Mouse (Mus musculus) retina, postnatal 1 day (tissue): ENCODE measurements around the gene Zbtb7b.
A peak's percentile ranks its signal among the peaks of the same experiment; 100 is the strongest.
"Not testable (repeated sequence)": the region's sequence is repeated elsewhere in the genome, so short reads cannot be mapped to it uniquely, and the experiment has no call there.

Experiments used
- DNase-seq: peaks from one replicate; pipeline ENCODE4 v3.0.0-alpha.2; 2012

Gene Zbtb7b

DNA sequence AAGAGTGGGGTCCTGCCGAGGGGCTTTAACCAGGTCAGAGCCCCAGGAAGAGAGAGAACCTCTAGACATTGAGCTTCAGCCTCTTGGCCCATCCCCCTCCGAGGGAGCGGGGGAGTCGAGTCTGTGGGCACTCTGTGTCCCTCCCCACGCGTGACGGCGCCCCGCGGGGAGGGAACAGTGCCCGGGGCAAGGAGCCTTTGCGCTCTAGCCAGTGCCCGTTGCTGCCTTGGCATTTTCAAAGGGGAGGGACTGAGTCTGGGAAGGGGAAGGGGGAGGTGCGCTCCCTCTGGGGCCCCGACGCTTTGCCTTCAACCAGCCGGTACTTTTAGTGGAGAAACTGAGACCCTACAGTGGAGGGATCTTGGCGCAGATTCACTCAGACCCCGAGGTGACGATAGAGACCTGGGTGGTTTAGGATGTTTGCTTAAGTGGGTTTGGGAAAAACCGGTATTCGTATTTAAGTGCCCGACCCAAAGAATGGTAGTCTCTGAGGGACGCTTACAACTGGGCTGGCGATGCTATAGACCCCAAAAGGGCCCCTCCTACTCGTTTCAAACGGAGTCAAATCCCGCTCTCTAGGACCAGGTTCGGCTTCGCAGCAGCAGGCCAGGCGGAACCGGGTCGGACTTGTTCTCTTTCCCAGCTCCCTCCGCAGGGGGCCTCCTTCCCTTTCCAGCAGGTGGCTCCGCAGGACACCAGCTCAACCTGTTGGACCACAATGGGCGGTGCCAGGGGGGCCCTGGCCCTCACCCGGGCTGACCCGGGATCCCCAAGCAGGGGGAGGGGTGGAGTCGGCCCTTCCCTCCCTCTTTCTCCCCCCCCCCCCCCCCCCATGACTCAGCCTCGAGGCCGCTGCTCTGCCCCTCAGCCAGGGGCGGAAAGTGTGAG, at the start of gene Zbtb7b:
Gene Zbtb7b, minus strand, starts transcription at position 771 of the 888 bp plus-strand sequence.
- DNase-seq: peak; percentile 86

DNA sequence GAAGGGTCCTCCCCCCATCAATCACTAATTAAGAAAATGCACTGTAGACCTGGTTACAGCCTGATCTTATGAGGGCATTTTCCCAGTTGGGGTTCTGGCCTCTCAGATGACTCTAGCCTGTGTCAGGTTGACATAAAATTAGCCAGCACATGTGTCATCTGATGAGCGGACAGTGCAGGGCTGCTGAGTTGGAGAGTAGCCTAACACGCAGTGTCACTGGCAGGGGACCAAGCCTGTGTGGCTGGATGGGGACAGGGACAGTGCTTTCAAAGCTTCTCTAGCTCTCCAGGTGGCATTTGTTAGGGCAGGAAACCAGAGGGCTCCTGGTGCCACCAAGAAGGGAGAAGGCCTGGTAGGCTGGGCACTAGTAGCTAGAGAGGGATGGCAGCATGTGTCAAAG, 46.1 kb upstream of the Zbtb7b start:
- DNase-seq: no peak

DNA sequence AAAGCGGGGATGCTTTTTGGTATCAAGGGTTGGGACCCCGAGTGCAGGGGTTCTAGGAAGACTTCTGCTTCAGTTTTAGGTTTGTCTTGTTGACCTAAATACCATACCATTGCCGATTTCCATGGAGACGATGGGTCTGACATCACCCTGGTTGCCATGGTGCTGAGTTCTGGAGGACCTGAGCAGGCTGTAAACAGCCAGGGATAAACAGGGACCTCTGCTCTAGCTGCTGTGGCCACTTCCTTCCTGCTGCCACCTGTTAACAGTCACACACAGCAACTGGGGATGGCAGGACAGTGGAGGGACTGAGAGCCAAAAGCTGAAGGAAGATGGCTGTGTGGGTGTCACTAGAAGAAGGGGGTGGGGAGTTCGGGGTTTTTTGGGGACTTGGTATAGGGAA, 42.7 kb upstream of the Zbtb7b start:
- DNase-seq: peak; percentile 83

DNA sequence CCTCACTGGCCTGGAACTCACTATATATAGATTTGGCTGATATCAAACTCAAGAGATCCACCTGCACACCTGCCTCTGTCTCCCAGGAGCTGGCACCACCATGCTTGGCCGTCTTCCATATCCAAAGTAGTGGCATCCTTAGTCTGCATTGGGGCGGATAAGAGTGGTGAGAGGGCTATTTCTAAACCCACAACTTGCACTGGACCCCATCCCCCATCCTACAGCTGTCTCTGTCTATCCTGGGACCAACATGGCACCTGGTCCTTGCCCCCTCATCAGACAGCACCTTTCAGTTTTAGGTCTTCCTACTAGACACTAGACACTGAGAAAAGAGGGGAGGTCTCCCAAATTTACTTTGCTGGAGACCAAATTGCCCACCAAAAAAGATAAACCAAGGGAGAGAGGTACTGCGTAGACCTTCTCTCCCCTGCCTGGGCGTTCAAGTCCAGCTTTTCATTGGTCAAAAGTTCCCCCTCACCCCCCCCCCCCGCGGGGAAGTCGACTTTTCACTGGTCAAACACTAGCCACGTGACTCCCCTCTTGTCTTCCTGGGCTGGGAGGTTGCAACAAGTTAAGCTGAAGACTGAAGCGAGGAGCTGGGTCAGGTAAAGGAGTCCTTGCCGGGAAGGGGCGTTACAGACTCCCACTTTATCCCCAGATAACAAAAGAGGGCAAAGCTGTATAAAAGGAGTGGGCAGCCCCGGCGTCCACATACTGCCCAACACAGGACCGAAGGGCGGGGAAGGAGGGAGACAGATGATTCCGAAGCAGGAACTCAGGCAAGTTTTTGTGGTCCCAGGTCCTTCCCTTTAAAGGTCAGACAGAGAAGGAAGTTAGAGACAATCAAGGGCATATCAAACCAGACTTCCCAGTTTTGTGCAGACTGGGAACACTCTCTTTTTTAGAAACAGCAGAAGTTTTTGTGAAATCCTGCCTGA, 41.9 kb upstream of the Zbtb7b start, which contains the start of gene Pbxip1:
Gene Pbxip1, plus strand, starts transcription at position 531 of the 938 bp plus-strand sequence.
- DNase-seq: peak; percentile 92

DNA sequence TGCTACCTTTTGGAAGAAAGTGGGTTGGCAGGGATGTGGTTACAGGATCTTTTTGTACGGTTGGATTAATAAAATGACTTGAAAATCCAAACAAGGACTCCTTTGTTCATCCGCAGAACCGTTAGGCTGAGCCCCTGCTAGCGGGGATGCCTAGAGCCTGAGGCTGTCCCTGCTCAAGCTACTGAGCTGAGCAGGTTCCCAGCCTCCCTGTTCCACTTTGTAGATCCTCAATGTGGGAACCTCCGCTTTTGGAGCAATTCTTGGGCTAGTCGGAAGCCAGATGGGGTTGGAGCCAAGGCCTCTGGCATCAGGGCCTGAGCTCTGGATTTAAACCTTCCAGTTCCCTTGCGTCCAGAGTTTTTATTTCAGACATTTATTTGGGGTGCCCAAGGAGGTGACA, 40.5 kb upstream of the Zbtb7b start:
- DNase-seq: peak; percentile 58

DNA sequence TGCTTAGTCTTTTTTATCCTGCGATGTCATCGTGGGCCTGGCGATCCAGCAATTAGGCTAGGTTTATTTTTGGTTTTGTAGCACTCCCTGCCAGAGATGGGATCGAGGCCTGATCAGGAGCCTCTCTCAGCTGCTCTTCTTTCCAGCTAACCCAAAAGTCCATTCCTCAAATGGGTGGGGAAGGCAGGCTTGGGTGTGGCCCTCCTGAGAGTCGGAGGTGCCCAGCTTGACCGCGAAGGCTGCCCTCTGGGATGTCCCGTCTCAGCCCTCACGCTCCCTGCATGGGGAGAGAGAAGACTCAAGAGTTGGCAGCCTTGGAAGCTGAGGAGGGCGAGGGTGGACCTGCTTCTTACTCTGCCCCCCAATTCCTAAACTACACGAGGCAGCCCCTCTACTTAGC, 40.0 kb upstream of the Zbtb7b start:
- no peak for DNase-seq

DNA sequence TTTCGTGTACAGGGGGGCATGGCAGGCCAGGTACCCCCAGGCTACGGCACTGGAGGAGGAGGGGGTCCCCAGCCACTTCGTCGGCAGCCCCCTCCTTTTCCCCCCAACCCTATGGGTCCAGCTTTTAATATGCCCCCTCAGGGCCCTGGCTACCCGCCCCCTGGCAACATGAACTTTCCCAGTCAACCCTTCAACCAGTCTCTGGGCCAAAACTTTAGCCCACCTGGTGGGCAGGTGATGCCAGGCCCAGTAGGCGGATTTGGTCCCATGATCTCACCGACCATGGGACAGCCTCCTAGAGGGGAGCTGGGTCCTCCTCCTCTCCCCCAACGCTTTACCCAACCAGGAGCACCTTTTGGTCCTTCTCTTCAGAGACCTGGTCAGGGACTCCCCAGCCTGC, 38.0 kb upstream of the Zbtb7b start:
- no peak for DNase-seq

DNA sequence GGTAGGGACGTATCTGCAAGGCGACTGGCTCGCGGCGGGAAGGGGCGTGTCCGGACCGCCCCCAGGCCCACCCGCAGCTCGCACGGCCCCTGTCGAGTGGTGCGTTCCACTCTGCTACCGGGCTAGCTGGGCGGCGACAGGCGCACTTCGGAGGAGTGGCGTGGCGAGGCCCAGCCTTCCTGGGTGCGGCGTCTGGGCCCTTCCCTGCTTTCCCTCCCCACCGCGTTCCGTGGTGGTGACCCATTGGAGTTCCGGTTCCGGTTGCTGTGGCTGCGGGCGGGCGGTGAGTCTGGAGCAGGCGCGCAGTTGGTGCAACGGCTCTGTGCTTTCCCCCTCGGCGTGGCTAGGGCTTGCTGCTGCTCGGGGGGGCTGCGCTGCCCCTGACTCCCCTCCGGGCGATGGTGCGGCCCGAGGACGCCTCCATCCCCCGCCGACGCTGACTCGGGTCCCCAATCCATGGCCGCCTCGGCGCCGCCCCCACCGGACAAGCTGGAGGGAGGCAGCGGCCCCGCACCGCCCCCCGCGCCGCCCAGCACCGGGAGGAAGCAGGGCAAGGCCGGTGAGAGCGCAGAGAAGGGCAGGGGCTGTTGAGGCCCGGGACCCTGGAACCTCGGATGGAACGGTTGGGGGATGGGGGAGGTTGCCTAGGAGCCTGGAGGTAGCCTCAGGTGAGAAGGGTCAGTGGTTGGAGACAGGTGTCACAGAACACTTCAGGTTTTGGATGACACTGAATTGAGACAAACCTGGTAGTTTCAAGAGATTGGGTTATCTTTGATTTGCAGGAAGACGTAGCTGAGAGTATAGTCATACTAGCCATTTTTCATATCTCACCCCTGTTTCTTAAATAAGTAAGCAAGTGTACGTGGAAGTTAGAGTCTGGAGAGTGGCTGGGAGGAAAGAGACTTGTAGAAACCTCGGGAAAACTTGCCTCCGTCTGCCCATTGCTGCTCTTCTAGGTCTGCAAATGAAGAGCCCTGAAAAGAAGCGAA, 35.9 kb upstream of the Zbtb7b start, which contains the start of gene Pygo2:
Gene Pygo2, plus strand, starts transcription at position 44 of the 989 bp plus-strand sequence.
- DNase-seq: peak; percentile 97

DNA sequence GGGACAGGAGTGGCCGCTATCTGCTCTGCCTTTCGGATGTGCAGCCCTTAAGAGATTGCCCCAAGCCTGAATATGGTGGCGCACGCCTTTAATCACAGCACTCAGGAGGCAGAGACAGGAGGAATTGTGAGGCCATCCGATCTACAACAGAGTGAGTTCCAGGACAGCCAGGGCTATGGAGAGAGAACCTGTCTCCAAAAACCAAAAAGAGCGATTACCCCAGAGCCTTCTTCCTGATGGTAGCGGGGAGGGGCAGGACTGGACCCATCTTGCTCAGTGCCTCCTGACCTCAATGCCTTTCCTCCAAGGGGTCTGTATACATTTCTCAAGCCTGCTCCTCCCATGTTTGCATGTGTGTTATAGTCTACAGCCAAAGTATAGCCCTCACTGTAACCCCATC, 34.4 kb upstream of the Zbtb7b start:
- not testable (repeated sequence) for DNase-seq

DNA sequence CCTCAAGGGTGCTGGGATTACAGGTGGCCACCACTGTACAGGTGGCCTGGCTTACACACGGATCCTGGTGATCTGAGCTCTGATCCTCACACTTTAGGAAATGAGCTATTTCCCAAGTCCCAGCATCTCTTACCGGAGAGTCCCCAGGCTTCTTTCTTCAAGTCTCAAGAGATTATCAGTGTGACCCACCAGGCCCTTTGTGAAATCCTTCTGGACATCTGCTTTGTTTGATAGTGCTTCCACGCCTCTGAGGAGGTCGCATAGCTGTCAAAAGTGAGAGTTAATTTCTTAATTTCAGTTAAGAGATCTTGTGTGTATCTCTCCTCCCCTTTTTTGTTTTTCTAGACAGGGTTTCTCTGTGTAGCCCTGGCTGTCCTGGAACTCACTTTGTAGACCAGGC, 31.3 kb upstream of the Zbtb7b start:
- no peak for DNase-seq

DNA sequence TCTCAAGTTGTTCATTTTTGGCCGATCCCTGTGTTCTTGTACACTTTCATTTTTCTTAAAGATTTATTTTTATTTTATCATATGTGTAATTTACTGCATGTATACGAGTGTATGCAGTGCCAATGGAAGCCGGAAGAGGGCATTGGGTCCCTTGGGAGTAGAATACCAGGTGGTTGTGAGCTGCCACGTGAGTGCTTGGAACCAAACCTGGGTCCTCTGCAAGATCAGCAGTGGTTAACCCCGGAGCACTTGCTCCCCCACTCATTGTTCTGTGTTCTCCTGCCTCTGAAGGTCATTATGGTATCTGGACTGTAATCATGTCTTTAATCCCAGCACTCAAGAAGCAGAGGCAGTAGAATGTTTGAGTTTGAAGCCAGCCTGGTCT, 30.6 kb upstream of the Zbtb7b start:
- DNase-seq: no peak

DNA sequence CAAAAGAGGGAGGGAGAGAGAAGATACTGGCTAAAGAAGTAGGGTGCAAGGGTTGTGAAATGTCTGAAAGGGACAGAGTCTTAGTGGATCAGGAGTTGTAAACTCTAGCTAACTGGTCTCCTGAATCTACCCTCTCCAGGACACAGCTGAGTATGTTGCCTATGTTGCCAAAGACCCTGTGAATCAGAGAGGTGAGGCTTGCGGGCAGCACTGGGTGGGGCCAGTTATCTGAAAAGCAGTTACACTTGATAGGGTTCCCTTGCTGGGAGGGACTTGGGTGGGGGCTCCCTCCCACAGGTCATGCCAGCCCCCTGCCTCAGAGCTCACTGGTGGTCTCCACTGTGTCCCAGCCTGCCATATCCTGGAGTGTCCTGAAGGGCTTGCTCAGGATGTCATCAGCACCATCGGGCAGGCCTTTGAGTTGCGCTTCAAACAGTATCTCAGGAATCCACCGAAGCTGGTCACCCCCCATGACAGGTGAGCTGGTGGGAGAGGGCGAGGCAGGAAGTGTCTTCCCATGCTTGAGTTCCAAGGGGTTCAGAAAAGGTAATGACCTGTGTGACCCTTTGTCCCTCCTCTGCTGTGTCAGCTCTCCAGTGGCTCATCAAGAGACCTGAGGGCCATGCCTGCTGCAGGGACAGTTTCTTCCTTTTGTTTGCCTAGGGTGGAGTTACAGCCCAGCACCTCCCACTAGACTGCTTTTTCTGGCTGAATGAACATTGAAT, 30.0 kb upstream of the Zbtb7b start:
- no peak for DNase-seq

DNA sequence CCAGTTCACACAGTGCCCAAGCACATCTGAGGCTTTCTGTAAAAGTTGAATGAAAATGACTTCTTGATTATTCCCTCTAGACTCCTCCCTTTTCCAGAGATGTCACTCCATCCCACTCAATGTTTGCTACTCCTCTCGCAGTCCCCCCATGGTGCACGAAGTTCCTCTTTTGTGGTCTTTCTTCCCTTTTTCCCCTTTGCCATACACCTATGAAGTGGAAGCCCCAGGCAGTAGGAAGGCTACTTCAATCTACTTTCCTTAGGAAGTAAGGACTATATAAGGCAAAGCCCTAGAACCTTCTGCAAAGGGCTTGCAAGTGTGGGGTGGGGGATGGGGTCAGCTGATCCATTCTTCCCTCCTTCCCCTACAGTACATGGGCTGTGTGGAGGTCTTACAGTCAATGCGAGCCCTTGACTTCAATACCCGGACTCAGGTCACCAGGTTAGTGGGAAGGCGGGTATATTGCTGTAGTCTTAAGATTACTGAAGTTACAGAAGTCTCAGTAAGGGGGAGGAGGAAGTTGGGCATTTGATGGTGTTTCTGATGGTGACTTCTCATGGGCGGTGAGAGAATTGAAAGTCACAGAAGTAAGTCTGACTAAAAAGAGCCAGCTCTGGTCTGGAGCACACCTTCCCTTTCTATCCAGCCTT, 28.1 kb upstream of the Zbtb7b start:
- DNase-seq: no peak

DNA sequence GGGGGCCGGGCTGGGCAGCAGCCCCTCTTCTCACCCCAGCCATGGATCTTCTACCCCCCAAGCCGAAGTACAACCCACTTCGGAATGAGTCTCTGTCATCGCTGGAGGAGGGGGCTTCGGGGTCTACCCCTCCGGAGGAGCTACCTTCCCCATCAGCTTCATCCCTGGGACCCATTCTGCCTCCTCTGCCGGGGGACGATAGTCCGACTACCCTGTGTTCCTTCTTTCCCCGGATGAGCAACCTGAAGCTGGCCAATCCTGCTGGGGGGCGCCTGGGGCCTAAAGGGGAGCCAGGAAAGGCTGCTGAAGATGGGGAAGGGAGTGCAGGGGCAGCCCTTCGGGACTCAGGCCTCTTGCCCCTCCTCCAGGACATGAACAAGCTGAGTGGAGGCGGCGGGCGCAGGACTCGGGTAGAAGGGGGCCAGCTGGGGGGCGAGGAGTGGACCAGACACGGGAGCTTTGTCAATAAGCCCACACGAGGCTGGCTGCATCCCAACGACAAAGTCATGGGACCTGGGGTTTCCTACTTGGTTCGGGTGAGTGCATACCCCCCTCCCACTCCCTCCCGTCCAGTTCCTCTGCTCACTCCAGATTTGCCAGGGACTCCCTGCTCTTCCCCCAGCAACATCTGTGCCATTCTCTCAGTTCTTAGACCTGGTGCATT, 27.4 kb upstream of the Zbtb7b start:
- DNase-seq: no peak

DNA sequence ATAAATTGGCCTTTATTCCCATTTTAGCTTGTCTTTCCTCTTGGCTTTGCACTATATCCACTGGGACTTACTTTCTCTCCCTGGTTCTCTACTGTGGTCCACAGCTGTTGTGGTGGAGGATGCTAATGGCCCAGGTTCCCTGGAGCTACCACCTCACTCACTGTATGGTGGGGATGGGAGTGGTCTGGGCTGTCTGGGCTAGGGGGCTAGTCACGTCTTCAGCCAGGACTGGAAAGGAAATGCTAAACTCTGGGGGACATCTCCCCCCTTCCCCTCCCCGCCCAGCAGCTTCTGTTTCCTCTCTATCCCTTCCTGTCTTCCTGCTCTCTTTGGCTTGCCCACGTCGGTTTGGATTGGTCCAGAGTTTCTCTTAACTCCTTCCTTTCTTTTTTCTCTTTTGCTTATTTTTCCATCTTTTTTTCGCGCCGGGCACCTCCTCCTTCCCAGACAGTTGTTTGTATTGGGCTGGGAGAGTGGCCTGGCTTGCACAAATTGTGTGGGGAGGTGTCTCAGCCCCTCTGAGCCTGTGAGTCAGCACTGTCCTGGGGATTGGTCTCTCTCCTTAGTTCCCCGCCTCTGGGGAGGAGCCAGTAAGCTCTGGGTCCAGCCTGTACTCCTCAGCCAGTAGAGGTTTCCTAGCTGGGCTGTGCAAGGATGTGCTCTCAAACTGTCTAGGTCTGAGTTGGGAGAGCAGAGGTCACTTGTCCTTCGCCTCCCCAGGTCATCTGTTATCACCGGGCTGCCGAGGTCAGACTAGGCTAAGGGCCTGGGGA, 26.6 kb upstream of the Zbtb7b start:
- DNase-seq: peak; percentile 73

DNA sequence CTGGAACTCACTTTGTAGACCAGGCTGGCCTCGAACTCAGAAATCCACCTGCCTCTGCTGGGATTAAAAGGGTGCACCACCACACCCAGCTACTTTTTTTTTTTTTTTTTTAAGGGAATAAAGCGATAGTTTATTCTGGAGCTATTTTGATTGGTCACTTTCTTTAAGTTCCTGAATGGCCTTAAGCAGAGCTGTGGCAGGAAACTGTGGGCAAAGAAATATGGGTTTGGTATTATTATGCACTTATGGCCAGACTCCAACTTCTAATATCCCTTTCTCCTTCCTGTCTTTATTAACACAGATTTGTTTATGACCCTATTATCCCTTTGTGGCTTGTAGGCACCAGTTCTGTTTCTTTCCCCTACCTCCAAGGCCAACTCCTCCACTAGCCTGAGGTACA, 25.8 kb upstream of the Zbtb7b start:
- DNase-seq: no peak

DNA sequence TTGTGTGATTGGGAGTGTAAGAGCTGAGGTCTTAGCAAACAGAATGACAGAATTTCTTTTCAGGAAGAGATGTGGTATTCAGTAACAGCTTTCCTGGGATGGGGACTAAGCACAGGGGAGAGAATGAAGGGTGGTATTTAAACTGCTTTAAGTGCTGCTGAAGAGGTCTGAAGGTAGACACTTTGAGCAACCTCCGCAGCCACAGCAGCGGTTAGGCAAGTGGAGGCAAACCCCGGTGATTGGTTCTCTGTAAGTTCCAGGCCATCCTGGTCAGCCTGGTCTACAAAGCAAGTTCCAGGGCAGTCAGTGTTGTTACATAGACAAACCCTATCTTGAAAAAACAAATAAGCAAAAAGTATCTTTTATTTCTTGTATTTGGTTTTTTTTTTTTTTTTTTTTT, 25.4 kb upstream of the Zbtb7b start:
- no peak for DNase-seq

DNA sequence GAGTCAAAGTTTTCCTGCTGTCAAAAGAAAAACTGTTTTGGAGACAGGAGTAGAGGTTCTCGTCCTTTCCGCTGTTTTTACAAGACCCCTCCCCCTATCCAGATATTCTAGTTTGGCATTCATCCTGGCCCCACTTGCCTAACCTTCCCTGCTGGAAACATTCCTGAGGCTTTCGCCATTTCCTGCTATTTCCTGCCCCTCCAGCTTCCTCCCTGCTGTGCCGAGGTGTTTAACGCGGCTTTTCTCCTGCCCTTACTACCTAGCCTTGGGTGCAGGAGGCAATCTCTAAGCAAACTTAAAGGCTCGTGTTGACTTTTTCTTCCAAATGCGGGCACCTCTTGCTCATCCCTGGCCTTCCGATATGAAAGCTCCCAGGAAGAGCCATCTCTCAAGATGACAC, 25.0 kb upstream of the Zbtb7b start:
- DNase-seq: no peak

DNA sequence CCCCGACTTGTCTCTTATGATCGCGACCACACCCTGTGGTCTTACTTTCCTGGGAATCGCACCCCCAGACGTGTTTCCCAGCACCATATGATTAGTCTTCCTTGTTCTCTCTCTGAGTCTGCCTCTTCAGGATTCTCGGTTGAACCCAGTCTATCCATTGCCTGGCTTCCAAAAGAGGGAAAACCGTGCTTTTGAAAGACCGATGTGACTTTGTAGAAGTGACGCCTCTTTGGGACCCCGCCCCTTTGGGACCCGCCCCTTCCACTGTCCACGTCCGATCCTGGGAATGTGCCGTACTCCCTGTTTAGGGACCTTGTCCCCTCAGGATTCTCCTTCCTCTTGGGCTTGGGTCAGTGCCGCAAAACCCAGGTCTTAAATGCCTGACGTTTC, 24.3 kb upstream of the Zbtb7b start:
- DNase-seq: no peak
